Mouse (Mus musculus) monocyte, adult 2 months (primary cell): ENCODE results near the gene Lag3.

Experiments
- DNase-seq, 2 experiments: peaks; one replicate each; pipeline ENCODE4 v3.0.0; 2022; ENCODE audit warnings: low spot score in 2 of 2, low read depth in 1 of 2

Lag3 gene

DNA sequence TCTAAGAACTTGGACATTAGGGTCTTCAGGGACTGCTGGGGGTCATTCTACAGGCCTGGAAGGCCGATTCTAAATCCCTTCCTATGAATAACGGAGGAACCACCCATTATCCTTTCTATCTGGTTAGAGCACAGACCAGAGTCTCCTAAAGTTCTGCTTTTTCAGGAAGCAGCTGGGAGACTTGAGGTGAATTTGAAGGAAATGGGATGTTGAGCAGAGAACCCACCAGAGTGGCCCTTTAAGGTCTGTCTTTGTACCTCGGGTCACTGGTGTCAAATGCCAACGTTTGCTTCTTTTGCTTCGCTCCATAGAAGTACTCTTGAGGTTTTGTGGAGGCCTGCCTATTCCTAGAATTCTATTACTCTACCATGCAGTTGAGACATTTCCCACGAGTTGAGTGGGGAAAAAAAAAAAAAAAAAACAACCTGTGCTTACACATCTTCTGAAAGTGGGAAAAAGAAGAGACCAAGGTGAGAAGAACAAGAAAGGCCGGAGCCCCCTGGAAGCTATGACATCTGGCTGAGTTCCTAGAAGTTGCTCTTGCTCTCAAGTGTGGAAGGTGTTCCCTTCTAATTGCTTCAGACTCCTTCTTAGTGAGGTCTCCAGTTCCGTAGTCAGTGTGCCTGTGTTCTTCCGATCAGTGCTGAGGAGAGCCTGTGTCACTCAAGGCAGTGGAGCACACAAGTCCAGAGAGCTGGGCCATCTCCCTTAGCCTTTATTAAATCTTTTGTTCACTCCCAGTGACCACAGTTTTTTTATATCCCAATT, 9.0 kb upstream of the Lag3 start:
- DNase-seq: no peak

DNA sequence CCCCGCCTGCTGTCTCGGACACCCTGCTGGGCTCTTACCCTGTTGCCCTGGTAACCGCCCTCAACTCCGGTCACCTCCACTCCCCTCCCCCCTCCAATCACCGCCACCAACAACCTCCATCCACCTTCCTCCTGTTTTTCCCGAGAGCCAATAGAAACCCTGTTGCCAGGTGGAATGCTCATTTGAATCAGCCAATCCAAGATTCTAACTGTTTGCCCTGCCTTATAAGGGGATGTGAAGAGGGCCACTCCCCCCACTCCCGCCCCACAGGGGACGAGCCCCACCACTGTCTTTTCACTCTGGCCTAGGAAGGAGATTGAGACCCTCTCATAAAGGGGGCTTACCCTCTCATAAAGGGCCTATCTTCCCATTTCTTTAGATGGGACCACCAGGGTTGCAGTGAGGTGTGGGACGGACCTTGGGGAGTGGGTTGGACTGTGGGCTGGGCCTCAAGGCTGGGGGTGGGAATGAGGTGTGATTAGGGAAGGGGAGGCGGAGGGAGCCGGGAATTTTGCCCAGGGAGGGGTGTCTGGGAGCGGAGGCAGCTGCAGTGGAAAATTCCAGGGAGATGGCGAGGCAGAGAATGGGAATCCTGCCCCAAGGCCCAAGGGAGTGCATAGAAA, 8.3 kb upstream of the Lag3 start, which contains the start of gene Ptms:
TSS of gene Ptms (minus strand) at position 409 of the 623 bp plus-strand sequence.
- no peak for DNase-seq

DNA sequence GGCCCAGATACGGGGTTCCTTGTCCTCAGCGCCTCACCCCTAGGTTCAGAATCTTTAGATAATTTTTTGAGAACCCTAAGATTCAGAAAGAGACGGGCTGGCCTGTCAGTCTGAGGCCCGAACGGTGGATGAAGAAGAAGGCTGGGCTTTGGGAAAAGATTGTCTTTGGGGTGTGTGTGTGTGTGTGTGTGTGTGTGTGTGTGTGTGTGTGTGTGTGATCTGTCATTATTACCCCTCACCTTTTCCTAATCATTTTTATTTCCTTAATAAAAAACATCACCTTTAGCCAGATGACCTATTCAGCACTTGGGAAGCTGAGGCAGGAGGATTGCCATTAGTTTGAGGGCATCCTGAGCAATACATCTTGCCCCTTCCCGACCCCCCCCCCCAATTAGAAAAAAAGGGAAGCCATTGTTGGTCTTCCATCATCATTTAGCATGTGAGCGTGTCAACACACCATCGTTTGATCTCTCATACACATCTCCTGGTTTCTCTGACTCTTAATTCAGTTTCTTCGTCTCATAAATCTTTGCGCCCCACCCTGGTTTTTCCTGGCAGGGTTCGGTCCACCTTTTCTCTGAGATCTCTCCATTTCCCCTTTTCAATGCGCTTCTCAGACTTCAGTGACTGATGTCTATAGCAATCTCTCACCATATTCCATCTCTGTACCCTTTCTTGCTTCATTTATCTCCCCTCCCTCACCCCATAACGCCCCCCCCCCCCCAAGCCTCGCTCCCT, 7.6 kb upstream of the Lag3 start:
- DNase-seq: no peak

DNA sequence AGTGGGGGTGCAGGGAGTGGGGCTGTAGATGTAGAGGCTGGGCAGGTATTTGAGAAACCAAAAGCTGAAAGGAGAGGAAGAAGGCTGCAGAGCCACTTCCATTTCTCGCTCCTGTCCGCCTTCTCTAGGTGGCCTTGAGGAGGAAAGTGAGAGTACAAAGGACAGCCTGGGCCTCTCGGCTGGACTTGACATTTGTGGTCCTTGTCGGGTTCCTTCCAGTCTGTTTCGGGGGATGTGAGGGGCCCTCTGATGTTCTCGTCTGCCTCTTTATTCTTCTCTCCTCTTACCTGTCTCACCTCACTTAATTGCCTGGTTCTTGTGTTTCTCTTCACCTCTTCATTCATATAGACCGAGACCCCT, 6.8 kb upstream of the Lag3 start:
- DNase-seq: no peak

DNA sequence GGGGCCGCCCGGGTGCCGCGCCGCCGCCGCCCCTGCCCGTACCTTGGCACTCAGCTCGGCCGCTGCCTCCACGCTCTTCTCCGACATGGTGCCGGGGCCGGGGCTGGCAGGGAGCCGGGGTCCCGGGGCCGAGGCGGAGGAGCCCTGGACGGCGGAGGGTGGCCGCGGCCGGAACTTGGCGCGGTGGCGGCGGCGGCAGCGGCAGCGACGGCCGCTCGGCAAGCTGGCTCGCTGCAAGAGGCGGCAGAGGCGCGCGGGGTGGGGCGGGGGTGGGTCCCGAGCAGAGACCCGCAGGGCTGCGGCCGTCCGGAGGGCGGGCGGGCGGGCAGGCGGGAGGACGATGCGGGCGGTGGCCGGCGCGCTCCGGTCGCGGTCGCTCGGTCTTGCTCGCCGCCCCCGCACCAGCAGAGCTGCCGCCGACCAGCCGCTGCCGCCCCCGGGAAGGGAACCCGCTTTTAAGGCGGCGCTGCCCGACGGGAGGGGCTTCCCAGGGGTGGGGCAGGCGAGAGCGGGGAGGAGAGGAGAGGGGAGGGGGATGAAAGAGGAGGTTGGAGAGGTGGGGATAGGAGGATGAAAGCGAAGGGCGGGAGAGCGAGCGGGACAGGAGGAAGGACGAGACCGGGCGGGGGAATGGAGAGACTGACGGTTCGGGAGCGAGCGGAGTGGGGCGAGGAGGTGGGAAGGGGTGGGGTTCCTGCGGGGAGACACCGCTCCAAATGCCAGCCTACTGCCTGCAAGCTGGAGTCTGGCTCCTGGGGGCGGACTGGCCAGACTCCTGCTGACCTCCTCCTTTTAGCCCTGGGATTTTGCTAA, 6.2 kb upstream of the Lag3 start:
- no peak for DNase-seq

DNA sequence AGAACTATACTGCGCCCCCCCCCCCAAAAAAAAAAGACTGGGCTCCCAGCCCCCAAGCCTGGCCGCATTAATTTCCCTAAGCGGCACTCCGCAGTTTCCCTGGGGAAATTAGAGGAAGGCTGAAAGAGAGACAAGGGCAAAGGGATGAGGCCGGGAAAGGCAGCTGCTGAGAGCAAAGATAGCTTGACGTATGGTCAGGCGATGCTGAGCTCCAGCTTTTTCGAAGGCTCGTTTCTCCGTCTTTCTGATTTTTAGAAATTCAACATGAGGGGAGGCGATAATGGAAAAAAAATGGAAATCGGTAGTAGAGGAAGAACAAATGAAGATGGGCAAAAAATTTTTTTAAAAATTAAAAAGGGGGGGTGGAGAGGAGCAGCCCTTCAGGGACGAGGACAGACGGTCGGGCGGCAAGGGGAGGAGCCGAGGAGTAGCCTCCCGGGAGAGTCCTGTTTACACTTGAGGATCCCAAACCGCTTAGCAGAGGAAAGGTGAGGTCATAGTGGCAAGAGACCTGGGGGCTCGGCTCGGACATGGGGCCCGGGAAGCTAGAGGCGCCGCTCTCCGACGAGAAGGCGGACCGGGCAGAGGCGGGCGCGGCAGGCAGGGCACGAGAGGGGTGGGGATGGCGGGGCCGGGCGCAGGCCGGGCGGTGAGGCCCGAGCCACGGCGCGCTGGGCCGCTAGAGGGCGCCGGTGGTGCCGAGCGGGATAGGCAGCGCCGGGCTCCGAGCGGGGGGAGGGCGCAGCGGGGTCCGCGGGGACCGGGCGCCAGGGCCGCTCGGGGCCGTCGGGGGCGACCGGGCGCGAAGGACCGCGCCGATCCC, 5.4 kb upstream of the Lag3 start:
- DNase-seq: peak in 1 of 2 experiments; percentile 75

DNA sequence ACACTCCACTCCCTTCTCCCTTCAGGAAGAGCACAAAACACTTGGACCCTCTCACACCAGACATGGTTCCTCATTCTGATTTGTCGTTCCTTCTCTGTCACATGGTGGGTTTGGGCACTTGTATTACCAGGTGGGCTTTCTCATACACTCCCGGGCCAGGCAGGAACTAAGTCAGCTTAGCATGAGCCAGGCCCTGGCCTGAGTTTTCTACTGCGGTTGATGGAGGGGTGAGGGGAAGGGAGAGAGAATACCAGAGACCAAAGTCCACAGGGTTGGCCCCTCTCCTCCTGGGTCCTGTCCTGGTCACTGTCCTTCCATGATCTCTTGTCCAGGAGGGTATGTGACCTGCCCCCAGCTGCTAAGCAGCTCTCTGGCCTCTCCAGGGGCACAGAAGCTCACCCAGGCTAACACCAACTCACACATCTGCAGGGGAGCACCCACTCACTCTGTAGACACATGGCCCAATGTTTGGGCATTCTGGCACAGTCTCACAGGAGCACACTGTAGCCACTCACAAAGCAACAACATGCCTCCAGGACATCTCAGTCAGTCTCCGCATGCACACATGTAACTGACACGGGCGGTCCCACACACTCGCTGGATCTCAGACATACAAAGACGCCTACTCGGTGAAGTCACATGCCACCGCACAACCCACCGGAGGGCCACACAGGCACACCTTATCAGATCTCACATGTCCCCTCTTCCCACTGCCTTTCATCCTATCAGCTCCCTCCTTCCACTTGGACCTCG, 4.6 kb upstream of the Lag3 start:
- DNase-seq: no peak

DNA sequence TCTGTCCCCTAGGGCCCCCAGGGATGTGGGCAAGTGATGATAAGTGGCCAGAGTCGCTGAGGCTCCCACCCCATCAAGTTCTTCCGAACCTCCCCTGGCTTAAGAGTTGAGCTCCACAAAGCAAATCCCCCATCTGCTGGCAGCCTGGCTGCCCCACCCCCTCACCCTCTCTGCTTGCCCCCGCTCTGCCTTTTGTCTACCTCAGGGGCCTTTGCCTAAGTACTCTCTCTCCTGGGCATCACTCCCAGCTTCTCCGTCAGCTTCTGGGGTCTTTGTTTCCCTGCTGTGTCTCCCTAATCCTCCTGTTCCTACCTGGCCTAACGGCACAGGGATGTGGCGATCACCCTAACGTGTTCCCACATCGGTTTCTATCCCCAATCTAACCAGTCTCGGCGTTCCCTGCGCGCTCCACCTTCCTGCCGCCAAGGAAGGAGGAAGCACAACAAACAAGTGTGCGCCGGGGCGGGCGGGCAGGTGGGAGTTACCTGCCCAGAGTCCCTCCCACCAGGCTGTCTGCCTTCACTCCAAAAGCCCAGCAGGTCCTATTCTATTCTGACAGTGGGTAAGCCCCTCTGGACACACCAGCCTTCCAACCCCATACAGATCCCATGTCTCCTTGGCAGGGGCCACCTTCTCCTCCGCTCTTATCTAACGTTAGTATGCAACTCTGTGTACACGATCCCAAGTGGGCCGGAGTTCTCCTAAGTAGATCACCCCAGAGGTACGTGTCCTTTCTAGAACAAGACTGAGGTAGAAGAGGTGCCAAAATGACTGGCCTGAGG, 3.8 kb upstream of the Lag3 start:
- no peak for DNase-seq

DNA sequence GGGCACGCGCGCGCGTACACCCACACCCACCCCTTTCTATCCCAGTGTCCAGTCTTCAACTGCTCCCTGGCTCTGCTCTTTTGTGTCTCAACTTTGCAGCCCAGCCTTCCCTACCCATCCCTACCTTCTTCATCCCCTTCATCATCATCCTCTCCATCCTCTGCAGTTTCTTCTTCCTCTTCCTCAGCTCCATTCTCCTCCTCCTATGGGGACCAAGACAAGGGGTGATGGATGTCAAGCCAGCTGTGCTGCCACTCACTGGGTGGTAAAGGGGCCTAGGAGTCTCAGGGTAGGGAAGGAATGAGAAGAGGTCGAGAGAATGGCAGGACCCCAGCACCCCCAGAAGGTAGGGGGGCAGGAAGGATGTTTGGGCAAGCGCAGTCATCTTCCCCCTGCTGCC, 3.0 kb upstream of the Lag3 start:
- DNase-seq: no peak

DNA sequence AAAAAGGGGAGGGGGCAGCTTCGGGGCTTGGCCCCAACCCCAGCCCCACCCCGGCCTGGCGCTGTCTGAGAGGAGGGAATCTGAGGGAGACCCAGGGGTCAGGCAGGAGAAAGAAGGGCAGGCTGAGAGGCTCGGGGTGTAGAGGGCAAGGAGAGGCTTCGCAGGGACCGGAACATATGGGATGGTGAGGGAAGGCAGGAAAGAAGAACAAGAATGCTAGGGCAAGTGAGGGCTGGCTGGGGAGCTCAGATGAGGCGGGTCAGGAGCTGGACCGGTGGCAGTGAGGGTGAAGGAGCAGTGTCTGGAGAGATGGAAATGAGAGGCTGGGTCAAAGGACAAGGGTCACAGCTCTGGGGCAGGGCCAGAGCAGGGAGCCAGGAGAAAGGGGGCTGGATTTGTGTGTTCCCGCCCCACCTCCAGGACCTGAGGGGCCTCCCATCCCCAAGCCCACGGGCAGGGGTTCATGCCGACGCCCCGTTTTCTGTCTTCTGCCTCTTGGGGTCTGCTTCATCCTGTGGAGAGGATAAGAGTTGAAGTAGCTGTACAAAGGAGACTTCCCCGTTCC, 2.3 kb upstream of the Lag3 start:
- DNase-seq: no peak

DNA sequence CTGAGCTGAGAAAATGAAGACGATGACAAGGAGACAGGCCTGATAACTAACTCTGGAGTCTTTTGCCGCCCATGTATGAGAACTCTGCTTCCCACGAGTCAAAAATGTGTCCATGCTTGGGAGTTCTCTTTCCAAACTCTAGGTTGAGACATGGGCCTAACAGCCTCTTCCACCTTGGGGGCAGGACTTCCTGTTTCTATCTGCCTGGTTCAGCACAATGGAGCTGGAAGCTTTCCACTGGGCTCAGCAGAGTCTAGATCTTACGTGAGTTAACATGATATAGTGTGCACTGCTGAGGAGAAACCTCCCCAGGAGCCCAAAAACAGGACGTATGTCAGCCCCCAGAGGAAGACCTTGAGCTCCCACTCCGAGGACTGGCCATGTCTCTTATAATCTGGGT, 1.7 kb upstream of the Lag3 start:
- no peak for DNase-seq

DNA sequence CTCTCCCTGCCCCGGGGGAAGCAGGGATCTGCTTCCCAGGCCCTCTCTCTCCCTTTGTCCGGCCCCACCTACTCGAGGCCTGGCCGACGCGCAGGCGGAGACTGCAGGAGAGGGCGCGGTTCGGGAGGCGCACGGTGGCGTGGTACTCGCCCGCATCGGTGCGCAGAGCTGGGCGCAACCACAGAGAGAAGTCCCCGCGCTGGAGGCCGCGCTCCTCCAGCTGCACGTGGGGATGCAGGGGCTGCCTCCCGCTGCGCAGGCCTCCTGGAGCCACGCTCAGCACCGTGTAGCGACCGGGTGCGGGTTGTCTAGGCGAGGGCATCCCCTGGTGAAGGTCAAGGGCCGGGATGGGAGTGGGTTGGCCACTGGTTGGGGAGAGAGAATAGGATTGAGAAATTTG, 1.5 kb downstream of the Lag3 start:
- no peak for DNase-seq

DNA sequence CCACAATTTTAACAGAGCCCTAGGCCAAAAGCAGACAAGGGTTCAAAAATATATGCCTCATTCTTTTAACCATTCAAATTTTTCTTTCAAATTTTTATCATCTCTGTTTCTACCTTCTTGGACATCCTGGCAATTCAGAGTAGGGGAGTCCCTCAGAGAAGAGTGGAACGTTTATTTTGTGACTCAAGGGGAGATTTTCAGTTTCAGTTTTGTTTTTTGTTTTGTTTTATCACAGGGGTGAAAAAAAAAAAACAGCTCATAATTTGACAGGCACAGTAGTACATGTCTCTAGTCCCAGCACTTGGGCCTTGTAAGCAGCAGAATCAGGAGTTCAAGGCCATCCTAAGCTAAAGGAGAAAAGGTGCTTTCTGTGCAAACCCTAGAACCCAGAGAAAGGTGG, 3.7 kb downstream of the Lag3 start:
- DNase-seq: no peak

DNA sequence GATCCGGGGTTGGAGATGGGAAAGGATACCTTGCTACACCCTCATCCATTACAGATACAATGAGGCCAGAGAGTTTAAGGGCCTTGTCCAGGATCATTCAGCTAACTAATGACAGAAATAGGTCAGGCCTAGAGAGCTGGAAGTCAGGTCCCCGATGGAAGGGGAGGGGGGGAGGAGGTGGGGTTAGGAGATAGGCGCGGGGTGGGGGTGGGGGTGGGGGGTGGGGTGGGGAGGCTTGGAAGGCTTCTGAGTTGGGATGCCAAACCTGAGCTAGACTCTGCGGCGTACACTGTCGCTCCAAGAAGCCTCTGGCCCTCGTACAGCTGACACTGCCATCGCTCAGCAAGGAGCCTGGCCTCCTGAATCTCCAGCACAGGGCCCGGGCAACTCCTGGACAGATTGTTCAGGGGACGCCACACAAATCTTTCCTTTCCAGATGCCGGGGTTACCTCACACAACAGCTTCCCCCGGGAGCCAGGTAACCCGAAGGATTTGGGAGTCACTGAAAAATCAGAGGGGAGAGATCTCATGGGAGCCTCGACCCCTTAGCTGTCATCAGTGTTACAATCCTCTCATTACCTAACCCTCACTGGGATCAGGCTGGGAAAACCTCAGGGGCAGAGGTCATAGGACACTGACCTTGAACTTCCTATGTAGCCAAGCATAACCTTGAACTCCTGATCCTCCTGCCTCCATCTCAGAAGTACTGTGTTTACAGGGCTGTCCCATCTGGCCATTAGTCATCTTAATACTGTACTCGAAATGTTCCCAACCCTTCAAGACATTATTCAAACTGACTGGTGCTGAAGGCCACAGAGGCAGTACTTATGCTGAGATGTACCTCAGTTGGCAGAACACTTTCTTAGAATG, 6.3 kb downstream of the Lag3 start:
- DNase-seq: no peak

DNA sequence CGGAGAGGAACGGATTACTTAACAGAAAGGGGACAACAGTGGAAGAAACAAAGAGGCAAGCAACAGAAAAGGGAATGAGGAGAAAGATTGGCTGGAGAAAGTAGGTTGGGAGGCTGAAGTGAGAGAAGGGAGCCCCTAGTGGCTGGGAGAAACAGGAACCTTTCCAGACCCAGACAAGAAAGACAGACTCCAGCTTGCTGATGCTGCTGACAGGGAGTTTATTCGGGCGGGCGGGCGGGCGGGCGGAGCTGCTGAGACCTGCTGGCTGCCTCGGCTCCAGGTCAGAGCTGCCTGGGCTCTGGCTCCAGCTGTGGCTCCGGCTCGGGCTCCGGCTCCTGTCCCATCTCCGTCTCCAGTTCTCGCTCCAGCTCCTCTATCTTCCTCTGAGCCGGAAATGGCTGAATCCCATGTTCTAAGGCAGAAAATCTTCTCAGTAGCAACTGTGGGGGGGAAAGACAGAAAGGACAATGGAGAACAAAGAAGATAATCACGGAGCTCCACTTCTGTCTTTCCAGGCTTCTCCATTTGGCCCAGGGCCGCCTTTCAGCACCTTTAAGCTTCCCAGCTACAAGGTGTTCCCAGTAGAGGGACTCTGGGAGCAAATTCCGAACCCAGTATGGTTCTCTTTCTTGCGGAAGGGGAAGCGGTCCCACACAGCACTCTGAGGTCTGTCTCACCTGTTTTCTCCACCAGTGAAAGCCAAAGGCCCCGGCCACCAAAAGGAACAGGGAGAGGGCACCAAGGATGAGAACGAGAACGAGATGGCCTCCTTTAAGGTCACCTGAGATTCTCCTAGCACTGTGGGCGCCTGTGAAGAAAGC, 7.1 kb downstream of the Lag3 start:
- DNase-seq: no peak

DNA sequence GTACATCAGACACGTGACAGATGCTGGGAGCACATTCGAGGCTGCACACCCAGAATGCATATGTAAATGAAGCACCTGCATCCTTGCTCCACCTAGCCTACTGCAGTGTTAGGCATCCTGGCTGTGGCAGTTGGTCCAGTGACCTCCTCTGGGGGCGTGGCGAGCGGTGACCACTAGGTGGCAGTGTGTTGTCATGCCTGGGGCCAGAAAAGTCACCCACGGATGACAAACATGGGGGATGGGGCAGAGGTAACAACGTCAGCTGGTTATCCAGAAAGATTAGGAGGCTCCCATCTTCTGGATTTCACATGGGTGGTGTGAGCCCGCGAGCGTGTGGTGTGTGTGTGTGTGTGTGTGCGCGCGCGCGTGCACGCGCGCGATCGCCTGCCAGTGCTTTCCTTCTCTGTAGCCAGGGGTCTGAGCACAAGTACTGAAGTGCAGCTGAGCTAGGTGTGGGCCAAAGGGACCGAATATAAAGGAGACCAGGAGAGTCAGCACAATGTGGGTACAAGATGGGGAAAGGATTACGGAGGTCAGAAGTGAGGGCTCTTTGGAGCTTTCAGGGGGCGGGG, 7.8 kb downstream of the Lag3 start:
- DNase-seq: peak; percentile 81 to 94

DNA sequence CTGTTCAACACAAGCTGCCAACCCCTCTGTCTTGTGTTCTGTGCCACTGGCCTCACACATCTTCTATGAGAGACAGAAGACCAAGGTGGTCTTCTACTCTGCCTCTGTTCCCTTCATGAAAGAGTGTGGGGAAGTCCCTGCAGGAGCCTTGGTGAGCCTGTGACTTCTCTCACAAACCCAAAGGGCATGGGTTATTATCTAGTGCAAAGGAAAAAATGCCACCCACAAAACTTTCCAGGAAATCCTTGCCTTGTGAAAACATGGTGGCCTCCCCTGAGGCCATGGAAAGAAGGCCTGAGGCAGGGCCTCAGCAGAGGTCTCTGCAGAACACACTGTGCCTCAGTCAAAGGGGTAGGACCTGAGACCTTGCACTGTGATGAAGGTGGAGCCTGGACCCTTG, 9.7 kb downstream of the Lag3 start:
- DNase-seq: no peak
